ENCODE assay signal across 14 mouse cellular contexts in genomic region chr13:60654017-60654565, GRCm38 (mm10). TPM values are rescaled to one million over a fixed set of nuclear protein-coding genes. Genes with fewer than 3 reads are reported as not detected.
DNase-seq lines count a peak whose midpoint lies in the region; ATAC-seq and TF ChIP-seq lines count a peak whose summit lies in the region.
"Had no signal": no experiment of that assay in that cellular context is flagged by ENCODE, and none has a peak within 500 bp of the region (broad histone marks: within the 10 kb centered on the region; RNA-seq: fewer than 3 reads in every experiment).

No protein-coding gene starts in this region.

- H3K27ac ChIP-seq in gastrocnemius, adult 2 months: peak overlapping the region; percentile 43; the same call in 1 of the 2 replicates
- H3K27ac ChIP-seq in limb, embryonic 12.5 days: no peak overlapping the region
- no peak overlapping the region for H3K27ac ChIP-seq in limb, embryonic 10.5 days
- H3K27ac ChIP-seq in ES-Bruce4 (ENCODE audit: insufficient read depth, low read length): no peak overlapping the region
- H3K27ac ChIP-seq in embryonic facial prominence, embryonic 10.5 days (replicated peaks): no peak overlapping the region
- H3K27ac ChIP-seq: limb, embryonic 13.5 days had no signal

- TF ChIP-seq POLR2A in ES-Bruce4 (IDR thresholded peaks at IDR 0.05; ENCODE audit: insufficient read depth, low read length): no peak

- H3K9me3 ChIP-seq in limb, embryonic 12.5 days: no peaks in the 10 kb centered on the region
- H3K9me3 ChIP-seq in limb, embryonic 10.5 days (replicated peaks): no peaks in the 10 kb centered on the region
- H3K9me3 ChIP-seq in ES-Bruce4 (replicated peaks; ENCODE audit: control insufficient read depth, insufficient read depth, low read length, poor library complexity, severe bottlenecking): no peaks in the 10 kb centered on the region
- no peaks in the 10 kb centered on the region for H3K9me3 ChIP-seq in embryonic facial prominence, embryonic 10.5 days
- H3K9me3 ChIP-seq: limb, embryonic 13.5 days had no signal

- no peak overlapping the region for H3K4me3 ChIP-seq in gastrocnemius, adult 2 months
- H3K4me3 ChIP-seq in limb, embryonic 12.5 days (replicated peaks): no peak overlapping the region
- no peak overlapping the region for H3K4me3 ChIP-seq in limb, embryonic 10.5 days
- H3K4me3 ChIP-seq in ES-Bruce4 (ENCODE audit: low read depth, low read length): no peak overlapping the region
- H3K4me3 ChIP-seq in embryonic facial prominence, embryonic 10.5 days: no peak overlapping the region
- H3K4me3 ChIP-seq: erythroblast, embryonic 14.5 days; limb, embryonic 13.5 days had no signal

- no peak for TF ChIP-seq EP300 in ES-Bruce4 (IDR thresholded peaks at IDR 0.05; ENCODE audit: insufficient read depth, low read depth, low read length)

- 77% methylated on average over 2 of the region's 2 CpGs for WGBS in limb, embryonic 12.5 days
- WGBS in limb, embryonic 10.5 days: 88% methylated on average over 2 of the region's 2 CpGs
- WGBS in embryonic facial prominence, embryonic 10.5 days: 79% methylated on average over 2 of the region's 2 CpGs

- no peaks in the 10 kb centered on the region for H3K36me3 ChIP-seq in limb, embryonic 12.5 days
- H3K36me3 ChIP-seq in limb, embryonic 10.5 days: 0 out of 2 replicates have a peak, but pooled peaks cover 2% of the 10 kb centered on the region
- H3K36me3 ChIP-seq in ES-Bruce4 (ENCODE audit: control insufficient read depth, insufficient read depth, low read length, poor library complexity, severe bottlenecking): no peaks in the 10 kb centered on the region
- peaks cover 2% of the 10 kb centered on the region; the same call in 1 of the 2 replicates for H3K36me3 ChIP-seq in embryonic facial prominence, embryonic 10.5 days (replicated peaks)
- H3K36me3 ChIP-seq: limb, embryonic 13.5 days had no signal

- no peak overlapping the region for H3K4me2 ChIP-seq in limb, embryonic 12.5 days
- H3K4me2 ChIP-seq: limb, embryonic 13.5 days had no signal

- TF ChIP-seq CTCF in gastrocnemius, adult 2 months (IDR thresholded peaks at IDR 0.05): no peak
- TF ChIP-seq CTCF in ES-Bruce4 (IDR thresholded peaks at IDR 0.05; ENCODE audit: low read depth, low read length): peak; percentile 11

- ATAC-seq in limb, embryonic 12.5 days (ENCODE audit: insufficient number of reproducible peaks, insufficient read depth, low FRiP score, low TSS enrichment, low read depth): 0 out of 2 replicates have a peak, but pooled peaks have one; percentile 42
- ATAC-seq: inflammation-experienced regulatory T-cells, adult 6 months; Patski had no signal

- no peak overlapping the region for H3K9ac ChIP-seq in limb, embryonic 12.5 days (replicated peaks)
- H3K9ac ChIP-seq in ES-Bruce4 (ENCODE audit: low read depth, poor library complexity, severe bottlenecking): no peak overlapping the region
- H3K9ac ChIP-seq: limb, embryonic 13.5 days had no signal

- intact Hi-C loops in gastrocnemius, adult 2 months (cut with DNase I): no loop called here

- no peaks in the 10 kb centered on the region for H3K4me1 ChIP-seq in limb, embryonic 12.5 days (replicated peaks)
- H3K4me1 ChIP-seq in limb, embryonic 10.5 days: no peaks in the 10 kb centered on the region
- H3K4me1 ChIP-seq in ES-Bruce4 (ENCODE audit: control insufficient read depth, insufficient read depth, low read length): no peaks in the 10 kb centered on the region
- no peaks in the 10 kb centered on the region for H3K4me1 ChIP-seq in embryonic facial prominence, embryonic 10.5 days
- H3K4me1 ChIP-seq: limb, embryonic 13.5 days had no signal

- H3K27me3 ChIP-seq in limb, embryonic 12.5 days: no peaks in the 10 kb centered on the region
- no peaks in the 10 kb centered on the region for H3K27me3 ChIP-seq in limb, embryonic 10.5 days (ENCODE audit: low read depth, poor library complexity, severe bottlenecking)
- H3K27me3 ChIP-seq in ES-Bruce4 (ENCODE audit: control insufficient read depth, insufficient read depth, low read length, poor library complexity, severe bottlenecking): no peaks in the 10 kb centered on the region
- H3K27me3 ChIP-seq in embryonic facial prominence, embryonic 10.5 days (replicated peaks; ENCODE audit: low read depth, poor library complexity, severe bottlenecking): no peaks in the 10 kb centered on the region
- H3K27me3 ChIP-seq: limb, embryonic 13.5 days; Patski had no signal

- no peak for DNase-seq in gastrocnemius, adult 2 months
- DNase-seq in gastrocnemius, postnatal 10 days: no peak
- DNase-seq in limb, embryonic 10.5 days (ENCODE audit: low spot score): no peak
- DNase-seq in cerebellum, postnatal 14 days: peak; percentile 25 to 43
- DNase-seq in embryonic facial prominence, embryonic 10.5 days (ENCODE audit: low spot score): no peak
- DNase-seq in frontal cortex, adult 2 months (ENCODE audit: extremely low spot score in 1 of 2, low spot score in 1 of 2): no peak
- DNase-seq: B cell, adult 2 months; gastrocnemius, postnatal 14 days had no signal

RNA-seq across cellular contexts. Expression of gene Dapk1, which starts 52.3 kb away (rescaled TPM):
- total RNA-seq in gastrocnemius, adult 2 months (2021): 1 to 10 TPM; 5.4 to 5.8 TPM
- 10 to 100 TPM; 25.1 to 29.6 TPM for total RNA-seq in gastrocnemius, postnatal 10 days (2021)
- polyA plus RNA-seq in limb, embryonic 12.5 days (2016; fragmentation: Nextera tagmentation; extraction: Ambion mirVana): 21.4 and 22.0 TPM in 2 replicates
- polyA plus RNA-seq in limb, embryonic 10.5 days (2016; fragmentation: Nextera tagmentation; extraction: Ambion mirVana): 15.7 and 18.5 TPM in 2 replicates
- 37.8 and 40.5 TPM in 2 replicates for polyA plus RNA-seq in ES-Bruce4 (2011; ENCODE audit: insufficient read depth, insufficient read length, low read depth, missing spikeins)
- 20.0 and 20.9 TPM in 2 replicates for polyA plus RNA-seq in embryonic facial prominence, embryonic 10.5 days (2016; fragmentation: Nextera tagmentation; extraction: Ambion mirVana)
- 71.4 and 83.6 TPM in 2 replicates for polyA plus RNA-seq in frontal cortex, adult 2 months (2012; rRNA removed)

Comparison
In these comparisons a context has a peak if more than half of its experiments do, and no peak if none do; other contexts are left out.
1. DNase-seq: peak in cerebellum, postnatal 14 days (2 of 2); none in gastrocnemius, adult 2 months (single experiment), gastrocnemius, postnatal 10 days (single experiment), limb, embryonic 10.5 days (single experiment), embryonic facial prominence, embryonic 10.5 days (single experiment) and frontal cortex, adult 2 months (0 of 2).